Mouse (Mus musculus) frontal cortex, postnatal 25 days (tissue): ENCODE measurements around the gene Snrpa1.

ENCODE experiments used
- DNase-seq, 2 experiments: peaks; one replicate each; pipeline ENCODE4 v3.0.0; 2022; ENCODE audit warnings: low spot score in 2 of 2

Snrpa1 gene

DNA sequence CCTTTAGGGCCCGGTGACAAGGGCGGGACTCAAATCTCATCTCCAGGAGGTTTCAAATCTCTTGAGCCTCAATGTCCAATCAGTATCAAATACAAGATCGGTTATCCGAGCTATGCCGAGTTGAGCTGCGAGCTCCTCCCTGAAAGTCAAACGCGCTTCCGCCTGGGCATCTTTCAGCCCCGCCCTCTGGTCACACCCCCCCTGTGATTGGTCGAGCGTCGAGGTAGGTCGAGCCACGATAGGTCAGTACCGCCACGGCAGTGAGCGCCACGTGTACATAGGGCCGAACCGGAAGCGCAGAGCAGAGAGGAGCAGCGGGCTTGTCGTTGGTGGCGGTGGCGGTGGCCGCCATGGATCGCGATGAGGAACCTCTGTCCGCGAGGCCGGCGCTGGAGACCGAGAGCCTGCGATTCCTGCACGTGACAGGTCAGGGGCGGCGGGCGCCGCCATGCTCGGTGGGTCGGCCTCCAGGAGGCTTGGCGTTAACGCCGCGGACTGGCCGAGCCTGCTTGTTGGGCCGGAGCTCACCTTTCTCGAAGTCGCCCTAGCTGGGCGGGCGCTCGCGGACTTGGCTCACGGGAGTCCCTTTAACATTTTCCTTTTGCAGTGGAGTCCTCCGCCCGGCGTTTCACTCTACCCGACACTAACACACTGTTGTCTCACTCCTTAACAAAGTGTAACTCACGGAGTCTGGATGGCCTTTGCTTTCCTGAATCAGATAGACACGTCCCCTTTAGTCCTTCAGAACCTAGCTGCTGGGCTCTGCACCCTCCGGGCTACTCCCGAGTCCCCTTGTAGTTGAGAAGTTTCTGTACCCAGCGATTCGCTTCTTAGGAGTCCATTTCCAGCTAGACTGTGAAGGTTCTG lies 20.8 kb downstream of the Snrpa1 start, which contains the start of gene Selenos:
Gene Selenos (plus strand): TSS at position 286 of the 867 bp plus-strand sequence.
- peak; percentile 90 for DNase-seq

DNA sequence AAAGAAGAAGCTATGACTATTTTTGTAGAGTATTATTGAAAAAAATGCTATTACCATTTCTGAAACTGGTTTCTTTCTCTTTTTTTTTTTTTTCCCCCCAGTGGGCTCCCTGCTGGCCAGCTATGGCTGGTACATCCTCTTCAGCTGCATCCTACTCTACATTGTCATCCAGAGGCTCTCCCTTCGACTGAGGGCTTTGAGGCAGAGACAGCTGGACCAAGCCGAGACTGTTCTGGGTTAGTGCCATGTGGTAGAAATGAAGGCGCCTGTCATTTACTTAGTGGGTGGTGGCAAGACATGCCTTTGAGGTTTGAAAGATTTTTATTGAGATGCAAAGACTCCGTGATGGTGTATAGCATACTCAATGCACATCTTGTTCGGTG lies 21.4 kb downstream of the Snrpa1 start:
- no peak for DNase-seq

DNA sequence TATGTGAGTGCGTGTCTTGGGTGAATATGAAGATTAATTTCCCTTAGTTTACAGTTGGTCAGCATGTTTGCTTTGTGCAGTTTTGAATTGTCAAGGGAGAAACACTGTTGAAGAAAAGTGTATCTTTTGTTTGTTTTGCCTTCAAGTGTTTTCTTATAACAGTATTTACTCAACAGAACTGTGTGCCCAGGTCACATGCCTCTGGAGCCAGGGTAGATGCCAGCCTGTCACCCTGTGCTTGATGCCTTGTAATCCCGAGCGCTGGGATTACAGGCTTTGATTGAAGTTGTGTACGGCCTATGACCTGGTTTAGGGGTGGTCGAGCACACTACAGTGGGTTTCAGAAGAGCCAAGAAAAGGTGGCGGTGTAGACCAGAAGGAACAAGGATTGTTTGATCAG lies 25.0 kb downstream of the Snrpa1 start:
- DNase-seq = no peak

DNA sequence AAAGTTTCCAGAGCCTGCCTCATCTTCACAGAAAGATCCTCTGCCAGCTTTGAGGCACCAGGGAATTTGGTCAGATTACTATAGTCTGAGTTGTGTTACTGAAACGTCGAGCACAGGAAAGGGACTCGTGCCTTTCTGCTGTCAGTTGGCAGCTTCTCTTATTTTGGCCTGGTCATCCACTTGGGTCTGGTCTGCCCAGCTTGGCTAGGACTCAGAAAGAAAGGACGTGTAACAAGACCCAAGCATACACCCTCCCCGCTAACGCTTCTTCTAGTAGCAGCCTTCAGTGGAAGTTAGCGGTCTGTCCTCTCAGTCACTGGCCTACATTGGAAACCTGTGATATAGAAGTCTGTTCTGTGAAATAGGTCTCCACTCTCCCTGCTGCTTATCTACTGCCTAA lies 25.7 kb downstream of the Snrpa1 start:
- DNase-seq = no peak

DNA sequence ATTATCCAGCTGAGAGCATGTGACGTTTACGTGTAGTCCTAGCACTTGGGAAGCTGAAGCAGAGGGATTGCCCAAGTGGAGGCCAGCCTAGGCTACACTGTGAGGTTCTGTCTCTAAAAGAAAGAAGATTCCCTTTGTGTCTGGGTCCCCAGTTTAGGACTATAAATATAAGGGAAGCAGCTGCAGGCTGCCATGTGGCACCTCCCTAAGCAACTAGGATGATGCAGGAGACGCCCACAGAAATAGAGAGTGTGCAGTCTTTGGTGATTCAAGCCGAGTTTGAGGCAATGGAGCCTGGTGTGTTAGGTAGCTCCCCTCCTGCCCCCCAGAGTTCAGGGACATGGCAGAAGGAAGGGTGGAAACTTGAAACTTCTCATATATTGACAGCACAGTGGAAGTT lies 28.8 kb downstream of the Snrpa1 start:
- peak in 1 of 2 experiments; percentile 12 for DNase-seq

DNA sequence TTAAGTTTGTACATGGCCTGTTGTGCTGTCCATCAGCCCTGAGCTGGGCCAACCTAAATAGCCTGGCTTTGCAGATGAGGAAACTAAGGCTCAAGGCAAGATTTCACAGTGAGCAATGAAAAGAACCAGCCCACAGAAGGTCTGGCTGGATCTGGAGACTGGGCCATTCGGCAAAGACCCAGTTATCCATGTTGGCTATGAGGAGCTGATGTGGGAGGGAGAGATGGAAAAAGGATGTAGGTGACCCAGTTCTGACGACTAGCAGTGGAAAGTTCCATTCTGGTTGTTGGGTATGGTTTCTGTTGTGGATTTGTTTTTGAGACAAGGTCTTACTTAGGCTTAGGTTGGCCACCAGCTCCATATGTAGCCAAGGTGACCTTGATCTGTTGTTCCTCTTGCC lies 29.3 kb downstream of the Snrpa1 start:
- DNase-seq = no peak

DNA sequence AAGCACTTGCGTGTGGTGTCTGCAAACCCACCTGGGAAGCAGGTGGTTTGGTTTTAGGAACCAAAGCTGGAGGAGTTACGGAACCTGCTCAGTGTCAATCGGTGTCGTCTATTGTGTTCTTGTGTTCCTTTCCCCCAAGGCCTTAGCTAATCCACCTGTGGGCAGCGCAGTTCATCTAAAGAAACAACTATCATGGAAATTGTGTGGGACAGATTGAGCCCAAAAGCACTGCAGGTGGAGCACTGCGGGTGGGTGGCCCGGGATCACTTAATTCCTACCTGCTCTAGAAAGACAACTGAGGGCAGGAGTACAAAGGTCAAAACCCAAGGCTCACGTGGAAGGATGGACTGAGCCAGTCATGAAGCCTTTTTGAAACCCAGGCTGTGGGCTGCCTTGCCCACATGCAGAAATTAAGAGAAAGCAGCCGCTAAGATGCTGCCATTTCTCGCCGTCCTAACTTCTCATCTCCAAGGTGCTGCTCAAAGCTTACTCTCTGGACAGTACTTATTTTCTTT lies 31.9 kb downstream of the Snrpa1 start:
- DNase-seq = no peak

DNA sequence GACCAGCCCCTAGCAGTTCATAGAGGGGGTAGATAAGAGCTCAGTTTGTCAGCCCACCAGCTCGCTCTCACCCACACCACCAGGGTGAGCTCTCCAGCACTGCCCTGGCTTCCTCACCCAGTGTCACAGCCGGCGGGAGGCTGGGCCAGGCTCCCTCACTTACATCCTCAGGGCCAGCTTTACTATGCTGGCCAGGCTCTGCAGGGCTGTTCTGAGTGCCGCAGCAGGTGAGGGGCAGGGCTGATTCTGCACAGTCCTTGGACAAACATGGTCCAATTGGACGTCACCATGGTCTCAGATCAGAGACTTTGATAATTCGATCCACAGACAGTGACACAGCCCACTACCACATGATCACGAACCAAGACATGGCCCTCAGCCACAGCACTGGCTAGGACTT lies 32.8 kb downstream of the Snrpa1 start:
- no peak for DNase-seq

DNA sequence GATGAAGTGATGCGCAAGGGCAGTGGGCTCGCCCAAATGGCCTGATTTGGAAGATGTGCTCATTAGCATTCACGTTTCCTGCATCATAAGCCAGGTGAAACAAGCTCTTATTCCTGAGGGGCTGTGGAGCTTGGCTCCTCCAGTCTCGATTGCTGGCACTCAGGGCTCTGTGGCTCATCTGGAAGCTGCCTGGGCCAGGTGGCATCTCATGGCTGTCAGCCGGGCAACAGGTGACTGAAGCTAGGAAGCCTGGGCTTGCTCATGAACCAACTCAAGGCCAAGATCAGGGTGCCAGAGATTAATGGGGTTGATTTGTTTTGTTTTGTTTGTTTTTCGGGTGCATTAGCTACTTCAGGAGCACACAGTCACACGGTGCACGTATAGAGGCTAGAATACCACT lies 33.9 kb downstream of the Snrpa1 start:
- DNase-seq = no peak

DNA sequence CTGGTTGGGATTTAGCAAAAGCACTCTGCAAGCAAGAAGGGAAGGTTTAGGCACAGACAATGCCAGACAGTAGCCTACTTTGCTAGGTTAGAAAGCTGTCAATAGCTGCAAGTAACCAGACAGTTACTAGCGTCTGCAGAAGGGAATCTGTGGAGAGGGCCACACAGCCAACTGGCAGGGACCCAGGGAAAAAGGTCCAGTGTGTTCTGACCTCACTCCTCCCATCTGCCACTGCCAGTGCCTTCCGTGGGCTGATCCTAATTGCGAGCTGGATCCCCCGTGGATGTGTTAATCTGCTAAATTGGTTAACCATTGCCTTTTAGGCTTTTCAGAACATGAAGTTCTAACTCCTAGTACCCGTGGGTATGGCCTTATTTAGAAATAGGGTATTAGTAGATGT lies 35.3 kb downstream of the Snrpa1 start:
- no peak for DNase-seq

DNA sequence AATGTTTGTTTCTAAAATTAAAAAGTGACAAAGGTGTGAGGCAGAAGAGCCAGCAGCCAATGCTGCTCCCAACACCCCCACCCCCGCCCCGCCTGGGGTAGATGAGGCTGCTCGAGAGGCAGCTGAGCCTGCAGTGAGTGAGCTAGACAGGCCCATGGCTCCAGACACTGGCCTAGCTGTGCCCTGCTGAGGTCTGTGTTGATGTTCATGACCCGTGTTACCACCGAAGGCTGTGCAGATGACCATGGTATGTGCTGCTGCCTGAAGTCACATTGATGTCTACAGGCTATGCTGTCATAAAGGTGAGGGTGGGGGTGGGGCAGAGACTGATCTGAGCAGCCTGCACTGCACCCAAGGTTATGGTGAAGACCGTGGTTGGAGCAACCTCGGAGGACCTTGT lies 40.0 kb downstream of the Snrpa1 start:
- DNase-seq = no peak

DNA sequence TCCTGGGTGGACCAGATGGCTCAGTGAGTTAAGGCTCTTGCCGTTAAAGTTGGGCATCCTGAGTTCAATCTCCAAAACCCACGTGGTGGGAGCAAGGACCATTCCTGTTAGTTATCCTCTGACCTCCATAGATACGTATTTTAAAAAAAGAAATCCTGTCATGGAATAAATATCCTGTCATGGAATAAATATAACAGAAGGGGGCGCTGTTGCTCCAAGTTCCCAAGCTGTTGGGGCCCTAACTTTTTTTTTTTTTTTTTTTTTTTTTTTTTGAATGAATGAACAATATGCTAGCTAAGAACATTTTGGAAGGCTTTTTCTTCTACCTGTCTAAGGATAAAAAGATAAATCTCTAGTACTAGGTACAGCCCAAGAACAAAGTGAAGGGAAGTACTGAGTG lies 43.1 kb downstream of the Snrpa1 start:
- DNase-seq = no peak

DNA sequence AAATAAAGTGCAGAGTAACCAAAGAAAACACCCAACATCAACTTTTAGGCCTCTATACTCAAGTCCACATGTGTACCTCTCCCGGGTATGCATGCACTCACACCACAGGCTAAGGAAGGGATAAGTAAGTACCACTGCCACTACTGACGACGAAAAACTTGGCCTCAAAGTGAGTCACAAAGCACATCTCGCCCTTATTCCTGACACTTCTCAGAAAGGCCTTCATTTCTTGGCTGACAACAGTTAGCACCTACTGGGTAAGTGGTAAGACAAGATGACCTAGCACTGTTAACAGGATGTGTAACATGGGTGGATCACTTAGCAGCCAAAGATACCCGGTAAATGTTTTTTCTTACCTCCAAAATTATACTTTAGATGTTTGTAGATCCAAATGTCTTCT lies 45.7 kb downstream of the Snrpa1 start:
- no peak for DNase-seq

DNA sequence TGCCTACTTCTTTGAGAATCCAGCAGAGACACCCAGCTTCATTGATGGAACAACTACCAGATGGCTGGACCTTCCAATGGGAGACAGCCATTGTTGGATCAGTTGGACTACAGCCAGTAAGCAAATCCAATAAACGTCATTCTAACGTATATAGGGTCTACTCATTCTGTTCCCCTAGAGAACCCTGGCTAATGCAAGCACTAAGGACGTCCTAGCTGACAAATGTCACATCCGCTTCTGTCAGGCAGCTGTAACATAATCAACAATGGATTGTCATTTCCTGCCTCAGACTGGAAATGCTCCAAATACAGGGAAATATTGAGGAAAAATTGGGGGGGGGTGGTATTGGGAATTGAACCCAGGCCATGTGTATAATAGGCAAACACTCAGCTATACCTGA lies 47.0 kb downstream of the Snrpa1 start:
- DNase-seq = no peak

DNA sequence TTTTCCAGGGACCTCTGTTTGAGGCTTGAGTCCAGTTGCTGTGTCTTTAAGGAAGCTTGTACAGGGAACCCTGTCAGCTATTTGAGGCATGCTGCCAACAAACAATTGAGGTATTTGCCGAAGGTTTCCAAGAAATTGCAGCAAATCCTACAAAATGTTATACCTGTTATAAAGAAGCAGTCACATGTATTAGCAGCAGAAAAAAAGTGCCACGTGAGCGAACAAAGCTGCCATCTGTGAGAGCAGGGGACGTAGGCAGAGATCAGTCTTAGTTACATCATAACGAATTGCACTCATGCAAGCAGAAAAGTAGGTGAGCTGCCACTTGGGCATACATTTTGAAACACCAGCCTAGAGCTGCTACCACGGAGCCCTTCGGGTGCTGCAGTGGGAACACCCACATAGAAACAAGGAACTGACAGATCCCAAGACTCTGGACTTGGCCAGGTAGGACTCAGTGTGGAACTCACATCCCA lies 47.8 kb downstream of the Snrpa1 start:
- no peak for DNase-seq

DNA sequence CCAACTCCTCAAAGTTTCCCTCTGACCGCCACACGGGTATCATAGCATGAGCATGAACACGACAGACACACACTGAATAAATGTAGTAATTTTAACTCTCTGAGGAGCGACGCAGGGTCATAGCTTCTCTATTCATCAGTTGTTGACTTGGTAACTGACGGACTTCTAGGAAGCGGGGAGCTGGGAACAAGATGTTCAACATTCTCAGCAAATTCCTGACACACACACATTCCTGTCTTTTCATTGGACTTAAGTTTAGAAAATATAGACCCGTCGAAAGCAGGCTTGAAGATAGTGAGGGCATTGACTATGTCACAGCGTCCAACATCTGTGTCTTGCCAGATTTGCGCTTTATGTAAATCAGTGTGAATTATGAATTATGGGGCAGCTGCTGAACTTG lies 48.4 kb downstream of the Snrpa1 start:
- DNase-seq = no peak

DNA sequence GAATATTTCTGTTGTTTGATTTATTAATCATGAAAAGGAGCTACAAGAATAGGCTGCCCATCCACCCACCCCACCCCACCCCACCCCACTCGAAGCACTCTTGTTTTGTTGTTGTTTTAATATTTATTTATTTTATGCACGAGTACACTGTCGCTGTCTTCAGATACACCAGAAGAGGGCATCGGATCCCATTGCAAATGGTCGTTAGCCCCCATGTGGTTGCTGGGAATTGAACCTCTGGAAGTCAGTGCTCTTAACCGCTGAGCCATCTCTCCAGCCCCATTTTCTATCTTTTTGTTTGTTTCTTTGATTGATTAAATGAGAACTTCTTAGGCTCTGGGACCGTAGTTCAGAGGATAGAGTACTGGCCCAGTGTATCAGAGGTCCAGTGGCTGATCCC lies 49.1 kb downstream of the Snrpa1 start:
- no peak for DNase-seq

DNA sequence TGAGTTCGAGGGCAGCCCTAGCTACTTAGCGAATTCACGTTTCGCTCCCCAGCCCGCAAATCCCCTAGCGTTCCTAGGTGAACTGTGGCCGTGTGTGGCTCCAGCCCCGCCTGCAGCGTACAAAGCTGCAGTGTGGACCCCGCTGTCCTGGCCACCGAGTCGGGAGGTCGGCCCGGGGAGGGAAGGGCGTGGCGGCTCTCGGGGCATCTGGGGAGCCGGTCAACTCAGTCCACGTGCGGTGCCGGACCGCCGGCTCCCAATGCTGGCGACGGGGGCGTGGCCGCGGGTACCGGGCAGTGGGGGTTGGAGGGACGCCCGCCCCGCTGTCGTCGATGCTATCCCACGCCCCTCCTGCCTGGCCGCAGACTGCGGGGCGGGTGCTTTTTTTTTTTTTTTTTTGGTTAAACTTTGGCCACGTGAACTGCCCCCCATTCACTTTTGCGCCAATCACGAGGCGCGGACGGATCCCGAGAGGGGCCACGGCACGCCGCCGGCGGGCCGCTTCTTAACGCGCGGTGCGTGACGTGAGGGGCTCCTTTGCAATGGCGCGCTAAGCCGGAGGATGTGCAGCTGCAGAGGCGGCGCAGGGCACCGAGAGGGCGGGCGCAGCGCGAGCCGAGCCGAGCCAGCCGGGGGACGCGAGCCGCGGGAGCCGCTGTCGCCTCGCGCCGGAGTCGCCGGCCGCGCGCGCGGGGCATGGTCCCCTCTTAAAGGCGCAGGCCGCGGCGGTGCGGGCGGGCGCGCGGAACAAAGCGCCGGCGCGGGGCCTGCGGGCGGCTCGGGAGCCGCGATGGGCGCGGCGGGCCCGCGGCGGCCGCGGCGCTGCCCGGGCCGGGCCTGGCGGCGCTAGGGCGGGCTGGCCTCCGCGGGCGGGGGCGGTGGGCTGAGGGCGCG lies 50.4 kb downstream of the Snrpa1 start, which contains the start of gene Chsy1:
Gene Chsy1 (plus strand): TSS at position 555 of the 894 bp plus-strand sequence.
- DNase-seq = peak; percentile 82 to 88

DNA sequence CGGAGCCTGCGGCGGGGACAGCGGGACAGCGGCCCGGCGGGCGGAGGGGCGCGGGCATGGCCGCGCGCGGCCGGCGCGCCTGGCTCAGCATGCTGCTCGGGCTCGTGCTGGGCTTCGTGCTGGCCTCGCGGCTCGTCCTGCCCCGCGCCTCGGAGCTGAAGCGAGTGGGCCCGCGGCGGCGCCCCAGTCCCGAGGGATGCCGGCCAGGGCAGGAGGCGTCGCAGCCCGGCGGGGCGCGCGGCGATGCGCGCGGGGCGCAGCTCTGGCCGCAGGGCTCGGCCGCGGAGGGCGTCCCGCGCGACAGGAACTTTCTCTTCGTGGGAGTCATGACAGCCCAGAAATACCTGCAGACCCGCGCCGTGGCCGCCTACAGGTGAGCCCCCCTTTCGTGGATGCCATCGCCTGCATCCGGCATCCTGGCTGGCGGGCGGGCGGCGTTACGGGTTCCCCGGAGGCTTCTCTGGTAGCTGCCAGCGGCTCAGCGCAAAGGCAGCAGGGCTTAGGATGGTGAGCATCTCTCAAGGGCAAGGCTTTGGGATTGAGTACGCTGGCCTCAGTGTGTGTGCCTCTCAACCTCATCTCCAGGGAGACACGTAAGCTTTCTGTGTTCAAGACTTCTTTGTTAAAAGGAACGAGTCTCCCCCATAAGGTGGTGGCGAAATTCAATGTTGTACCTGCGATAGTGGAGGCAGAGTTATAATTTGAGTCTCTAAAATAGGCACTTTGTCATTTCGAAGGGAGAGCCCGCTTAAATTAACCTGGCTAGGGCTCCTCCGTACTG lies 51.2 kb downstream of the Snrpa1 start:
- no peak for DNase-seq

DNA sequence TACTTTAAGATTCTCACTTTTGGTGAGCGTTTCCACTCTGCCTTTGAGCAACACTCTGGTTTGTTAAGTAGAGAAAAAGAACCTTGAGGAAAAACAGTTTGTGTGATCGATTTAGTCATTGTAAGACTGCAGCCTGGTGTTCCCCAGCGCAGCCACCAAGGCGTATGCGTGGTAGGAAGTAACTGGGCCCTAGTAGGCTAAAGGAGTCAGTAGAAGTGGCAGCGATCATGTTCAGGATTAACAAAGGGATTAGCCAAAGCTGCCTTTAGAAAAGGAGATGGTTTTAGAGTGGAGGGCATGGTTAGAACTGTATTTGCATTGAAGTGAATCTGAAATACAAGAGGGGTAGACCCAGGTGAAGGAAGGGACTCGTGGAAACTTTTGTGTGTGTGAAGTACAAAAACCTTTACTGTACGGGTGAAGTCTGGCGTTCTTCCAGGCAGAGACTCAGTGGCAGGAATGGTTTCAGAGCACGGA lies 51.9 kb downstream of the Snrpa1 start:
- DNase-seq = no peak

DNA sequence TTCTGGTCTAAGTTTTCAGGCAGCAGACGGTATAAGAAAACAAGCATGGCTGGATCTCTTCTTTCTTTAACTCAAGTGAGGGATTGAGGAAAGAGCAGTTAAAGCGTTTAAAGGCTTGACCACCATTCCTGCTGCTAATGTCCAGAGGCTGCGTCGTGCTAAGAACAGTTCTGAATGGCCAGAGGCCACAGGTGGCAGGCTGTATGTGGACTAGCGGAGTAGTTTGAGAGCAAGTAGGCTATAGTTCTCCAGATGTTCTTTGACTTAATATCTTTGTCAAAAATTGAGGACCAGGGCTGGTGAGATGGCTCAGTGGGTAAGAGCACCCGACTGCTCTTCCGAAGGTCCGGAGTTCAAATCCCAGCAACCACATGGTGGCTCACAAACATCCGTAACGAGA lies 52.4 kb downstream of the Snrpa1 start:
- DNase-seq = no peak
